Mouse (Mus musculus): Measurements from ENCODE around the gene Zdhhc1.

Zdhhc1 gene

GRCm38 (mm10) chr8:105476628-105477413, 19.9 kb downstream of the Zdhhc1 start:
- DNase-seq (ENCODE audit: low spot score): no peak

- DNase-seq (ENCODE audit: low spot score): no peak
Measured at GRCm38 (mm10) chr8:105476161-105476560, 20.5 kb downstream of the Zdhhc1 start.

GRCm38 (mm10) chr8:105475742-105476141, 21.0 kb downstream of the Zdhhc1 start:
- DNase-seq (ENCODE audit: low spot score): no peak

- no peak for DNase-seq (ENCODE audit: low spot score)
Measured at GRCm38 (mm10) chr8:105475254-105475653, 21.4 kb downstream of the Zdhhc1 start.

- no peak for DNase-seq (ENCODE audit: low spot score)
Measured at GRCm38 (mm10) chr8:105474680-105475079, 22.0 kb downstream of the Zdhhc1 start.

GRCm38 (mm10) chr8:105473816-105474606, 22.7 kb downstream of the Zdhhc1 start:
- DNase-seq (ENCODE audit: low spot score): no peak

- DNase-seq (ENCODE audit: low spot score): no peak
Measured at GRCm38 (mm10) chr8:105472983-105473382, 23.7 kb downstream of the Zdhhc1 start.

- DNase-seq (ENCODE audit: low spot score): no peak
Measured at GRCm38 (mm10) chr8:105472414-105472932, 24.2 kb downstream of the Zdhhc1 start.

GRCm38 (mm10) chr8:105471314-105472015, 25.2 kb downstream of the Zdhhc1 start, which contains the start of gene Tppp3:
Gene Tppp3, minus strand, starts transcription at chr8:105471526.
- peak; percentile 88 for DNase-seq (ENCODE audit: low spot score)

- no peak for DNase-seq (ENCODE audit: low spot score)
Measured at GRCm38 (mm10) chr8:105470681-105471313, 25.9 kb downstream of the Zdhhc1 start.

GRCm38 (mm10) chr8:105470262-105470661, 26.4 kb downstream of the Zdhhc1 start:
- no peak for DNase-seq (ENCODE audit: low spot score)

- DNase-seq (ENCODE audit: low spot score): no peak
Measured at GRCm38 (mm10) chr8:105469816-105470215, 26.9 kb downstream of the Zdhhc1 start.

- peak; percentile 64 for DNase-seq (ENCODE audit: low spot score)
Measured at GRCm38 (mm10) chr8:105469041-105469695, 27.5 kb downstream of the Zdhhc1 start.

GRCm38 (mm10) chr8:105468002-105468720, 28.5 kb downstream of the Zdhhc1 start:
- no peak for DNase-seq (ENCODE audit: low spot score)

- DNase-seq (ENCODE audit: low spot score): no peak
Measured at GRCm38 (mm10) chr8:105467396-105467985, 29.2 kb downstream of the Zdhhc1 start.

GRCm38 (mm10) chr8:105466700-105467291, 29.9 kb downstream of the Zdhhc1 start:
- no peak for DNase-seq (ENCODE audit: low spot score)

- DNase-seq (ENCODE audit: low spot score): no peak
Measured at GRCm38 (mm10) chr8:105466246-105466645, 30.5 kb downstream of the Zdhhc1 start.

- DNase-seq (ENCODE audit: low spot score): no peak
Measured at GRCm38 (mm10) chr8:105464595-105464994, 32.1 kb downstream of the Zdhhc1 start.

- DNase-seq (ENCODE audit: low spot score): no peak
Measured at GRCm38 (mm10) chr8:105461085-105461803, 35.5 kb downstream of the Zdhhc1 start.

All from testis, postnatal 14 days (tissue).